Mouse (Mus musculus): ENCODE data around the gene Kxd1.

DNA sequence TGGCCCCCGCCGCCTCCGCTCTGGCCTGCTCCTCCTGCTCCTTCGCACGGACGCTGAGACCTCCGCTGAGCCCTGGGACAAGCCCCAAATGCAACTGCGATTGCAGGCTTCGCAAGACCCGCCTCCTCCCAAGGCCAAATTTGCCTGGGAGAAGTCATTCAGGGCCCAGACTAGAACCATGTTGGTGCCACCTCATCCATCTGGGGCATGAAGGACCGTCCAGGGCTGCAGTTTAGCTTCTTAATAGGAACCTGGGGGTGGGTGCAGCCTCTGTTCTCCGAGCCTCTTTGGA lies 32.0 kb downstream of the Kxd1 start:
- TF ChIP-seq CTCF (conservative IDR thresholded peaks at IDR 0.05; ENCODE audit: low read length) (no peak), NANOG (IDR thresholded peaks at IDR 0.05; ENCODE audit: borderline replicate concordance, low read length) (no peak)
